Mouse (Mus musculus) cerebellum, adult 2 months (tissue): ENCODE results near the gene Lyrm7. TPM values are rescaled to one million over a fixed set of nuclear protein-coding genes. Genes with fewer than 3 reads are reported as not detected.
A peak's percentile ranks its signal among the peaks of the same experiment; 100 is the strongest.

ENCODE experiments used
- DNase-seq, 2 experiments: peaks; one replicate each; pipeline ENCODE4 v3.0.0; 2021
- H3K27ac ChIP-seq: fragments of 200-500 bp; 2 replicates; pipeline ENCODE4 v1.5.1; 2012; ENCODE audit warnings: low read length, control low read depth, inconsistent platforms; ENCODE audit not compliant: insufficient read depth
- H3K27me3 ChIP-seq: fragments of 200-500 bp; 2 replicates; pipeline ENCODE4 v1.6.1; 2012; ENCODE audit warnings: inconsistent platforms, mild to moderate bottlenecking, low read length, moderate library complexity; ENCODE audit not compliant: control insufficient read depth, insufficient read depth
- H3K4me1 ChIP-seq: fragments of 200-500 bp; 2 replicates; pipeline ENCODE4 v1.6.1; 2011; ENCODE audit warnings: low read length; ENCODE audit not compliant: control insufficient read depth, insufficient read depth
- H3K4me3 ChIP-seq: fragments of 200-500 bp; replicated peaks from 2 replicates; pipeline ENCODE3; 2011; ENCODE audit warnings: mild to moderate bottlenecking, low read depth, low read length, control low read depth; ENCODE audit not compliant: insufficient read depth
- CTCF ChIP-seq: fragments of 200-500 bp; IDR thresholded peaks from 2 replicates; pipeline ENCODE4 v1.5.1; 2011; ENCODE audit warnings: low read depth, mild to moderate bottlenecking, control low read depth, low read length, moderate library complexity, borderline replicate concordance; ENCODE audit not compliant: insufficient read depth
- POLR2A ChIP-seq: fragments of 200-500 bp; IDR thresholded peaks from 2 replicates; pipeline ENCODE4 v1.6.1; 2011; ENCODE audit warnings: low read length, control low read depth, borderline replicate concordance; ENCODE audit not compliant: insufficient read depth
- WGBS: fragments of 180-500 bp; shearing (Covaris S2); methylation state at CpG from one replicate; pipeline ENCODE4 v1.1.7; 2018; 5-methylcytosine and 5-hydroxymethylcytosine counted together
- polyA plus RNA-seq: library from polyadenylated mRNA; depleted of rRNA; stranded (reverse); fragments of >200 nt; gene quantifications from 2 replicates; pipeline ENCODE4 v1.2.3, GENCODE M21; 2012

Lyrm7 gene
- polyA plus RNA-seq, 1 experiment: 24.3 TPM

GRCm38 (mm10) chr11:54845470-54846442, 15.0 kb downstream of the Lyrm7 start:
- no peak for DNase-seq
- 32% methylated on average over 8 of the region's 8 CpGs for WGBS
- no peak for TF ChIP-seq CTCF
- no peak for TF ChIP-seq POLR2A

GRCm38 (mm10) chr11:54844959-54845358, 15.8 kb downstream of the Lyrm7 start:
- DNase-seq: no peak
- no peaks in the 10 kb centered on the region for H3K27me3 ChIP-seq
- no peak overlapping the region for H3K4me3 ChIP-seq
- H3K4me1 ChIP-seq: no peaks in the 10 kb centered on the region
- TF ChIP-seq CTCF (no peak), POLR2A (no peak)
- H3K27ac ChIP-seq: no peak overlapping the region
- WGBS: 76% methylated on average over 5 of the region's 5 CpGs

More at GRCm38 (mm10) chr11:54845470-54846442, 15.0 kb downstream of the Lyrm7 start:
- H3K4me1 ChIP-seq: no peaks in the 10 kb centered on the region
- no peak overlapping the region for H3K4me3 ChIP-seq
- H3K27me3 ChIP-seq: no peaks in the 10 kb centered on the region
- no peak overlapping the region for H3K27ac ChIP-seq

GRCm38 (mm10) chr11:54844424-54844823, 16.3 kb downstream of the Lyrm7 start:
- Histone ChIP-seq H3K4me3 (no peak overlapping the region), H3K27me3 (no peaks in the 10 kb centered on the region), H3K4me1 (no peaks in the 10 kb centered on the region), H3K27ac (no peak overlapping the region)
- WGBS: 71% methylated on average over 9 of the region's 9 CpGs
- no peak for DNase-seq
- no peak for TF ChIP-seq CTCF
- TF ChIP-seq POLR2A: no peak

- no peak for DNase-seq
- 82% methylated on average over 11 of the region's 11 CpGs for WGBS
- no peak overlapping the region for H3K27ac ChIP-seq
- no peak for TF ChIP-seq POLR2A
- no peak for TF ChIP-seq CTCF
- H3K4me1 ChIP-seq: no peaks in the 10 kb centered on the region
- no peaks in the 10 kb centered on the region for H3K27me3 ChIP-seq
- H3K4me3 ChIP-seq: no peak overlapping the region
Measured at GRCm38 (mm10) chr11:54840891-54841290, 19.8 kb downstream of the Lyrm7 start.

- no peak for TF ChIP-seq CTCF
- TF ChIP-seq POLR2A: no peak
- WGBS: 94% methylated on average over 4 of the region's 4 CpGs
- no peak overlapping the region for H3K4me3 ChIP-seq
- no peaks in the 10 kb centered on the region for H3K27me3 ChIP-seq
- no peaks in the 10 kb centered on the region for H3K4me1 ChIP-seq
- no peak overlapping the region for H3K27ac ChIP-seq
- DNase-seq: no peak
Measured at GRCm38 (mm10) chr11:54839696-54840095, 21.0 kb downstream of the Lyrm7 start.

GRCm38 (mm10) chr11:54836106-54836505, 24.6 kb downstream of the Lyrm7 start:
- no peaks in the 10 kb centered on the region for H3K4me1 ChIP-seq
- H3K27me3 ChIP-seq: no peaks in the 10 kb centered on the region
- H3K4me3 ChIP-seq: no peak overlapping the region
- WGBS: 18% methylated on average over 9 of the region's 9 CpGs
- TF ChIP-seq CTCF: no peak
- TF ChIP-seq POLR2A: no peak
- H3K27ac ChIP-seq: no peak overlapping the region
- DNase-seq: peak; percentile 53 to 62

- no peak overlapping the region for H3K4me3 ChIP-seq
- WGBS: 64% methylated on average over 2 of the region's 2 CpGs
- TF ChIP-seq CTCF (no peak; the same call in 1 of the 2 replicates), POLR2A (no peak)
- DNase-seq: no peak
- no peak overlapping the region for H3K27ac ChIP-seq
- H3K27me3 ChIP-seq: no peaks in the 10 kb centered on the region
- H3K4me1 ChIP-seq: no peaks in the 10 kb centered on the region
Measured at GRCm38 (mm10) chr11:54834596-54834995, 26.1 kb downstream of the Lyrm7 start.

GRCm38 (mm10) chr11:54833833-54834232, 26.9 kb downstream of the Lyrm7 start:
- no peak overlapping the region for H3K4me3 ChIP-seq
- H3K27me3 ChIP-seq: no peaks in the 10 kb centered on the region
- no peaks in the 10 kb centered on the region for H3K4me1 ChIP-seq
- 68% methylated on average over 4 of the region's 4 CpGs for WGBS
- TF ChIP-seq CTCF: no peak
- no peak for TF ChIP-seq POLR2A
- no peak overlapping the region for H3K27ac ChIP-seq
- no peak for DNase-seq
